Mouse (Mus musculus): ENCODE data around the gene Nup107. TPM values are rescaled to one million over a fixed set of nuclear protein-coding genes. Genes with fewer than 3 reads are reported as not detected.

Gene Nup107
- polyA plus RNA-seq, 1 experiment from 2014 or later, result 95.1 TPM

GRCm38 (mm10) chr10:117781021-117781725 lies 11.3 kb downstream of the Nup107 start:
- no peak overlapping the region for H3K4me2 ChIP-seq
- H3K27ac ChIP-seq (ENCODE audit: low read depth, low read length), result no peak overlapping the region
- H3K4me3 ChIP-seq (ENCODE audit: low read depth, low read length), result no peak overlapping the region
- 93% methylated on average over 17 of the region's 17 CpGs for WGBS
- DNase-seq (ENCODE audit: low spot score, missing footprints), result no peak
- peaks cover 18% of the 10 kb centered on the region for H3K36me3 ChIP-seq (ENCODE audit: control insufficient read depth, insufficient read depth, low read length)
- H3K27me3 ChIP-seq (ENCODE audit: control insufficient read depth, insufficient read depth, low read length), result no peaks in the 10 kb centered on the region
- no peak overlapping the region for H3K9ac ChIP-seq (ENCODE audit: low read length)
- ATAC-seq (ENCODE audit: low FRiP score), result no peak
- no peaks in the 10 kb centered on the region for H3K4me1 ChIP-seq (ENCODE audit: control insufficient read depth, insufficient read depth, low read length)
- no peaks in the 10 kb centered on the region for H3K9me3 ChIP-seq (ENCODE audit: control insufficient read depth, low read length)

GRCm38 (mm10) chr10:117780306-117780911 lies 12.1 kb downstream of the Nup107 start:
- Histone ChIP-seq H3K4me3 (ENCODE audit: low read depth, low read length) (no peak overlapping the region), H3K27me3 (ENCODE audit: control insufficient read depth, insufficient read depth, low read length) (no peaks in the 10 kb centered on the region), H3K9me3 (ENCODE audit: control insufficient read depth, low read length) (no peaks in the 10 kb centered on the region), H3K27ac (ENCODE audit: low read depth, low read length) (no peak overlapping the region), H3K9ac (ENCODE audit: low read length) (no peak overlapping the region), H3K36me3 (ENCODE audit: control insufficient read depth, insufficient read depth, low read length) (peaks cover 24% of the 10 kb centered on the region), H3K4me2 (no peak overlapping the region), H3K4me1 (ENCODE audit: control insufficient read depth, insufficient read depth, low read length) (no peaks in the 10 kb centered on the region)
- 94% methylated on average over 6 of the region's 6 CpGs for WGBS
- DNase-seq (ENCODE audit: low spot score, missing footprints) (no peak), ATAC-seq (ENCODE audit: low FRiP score) (no peak)

DNA sequence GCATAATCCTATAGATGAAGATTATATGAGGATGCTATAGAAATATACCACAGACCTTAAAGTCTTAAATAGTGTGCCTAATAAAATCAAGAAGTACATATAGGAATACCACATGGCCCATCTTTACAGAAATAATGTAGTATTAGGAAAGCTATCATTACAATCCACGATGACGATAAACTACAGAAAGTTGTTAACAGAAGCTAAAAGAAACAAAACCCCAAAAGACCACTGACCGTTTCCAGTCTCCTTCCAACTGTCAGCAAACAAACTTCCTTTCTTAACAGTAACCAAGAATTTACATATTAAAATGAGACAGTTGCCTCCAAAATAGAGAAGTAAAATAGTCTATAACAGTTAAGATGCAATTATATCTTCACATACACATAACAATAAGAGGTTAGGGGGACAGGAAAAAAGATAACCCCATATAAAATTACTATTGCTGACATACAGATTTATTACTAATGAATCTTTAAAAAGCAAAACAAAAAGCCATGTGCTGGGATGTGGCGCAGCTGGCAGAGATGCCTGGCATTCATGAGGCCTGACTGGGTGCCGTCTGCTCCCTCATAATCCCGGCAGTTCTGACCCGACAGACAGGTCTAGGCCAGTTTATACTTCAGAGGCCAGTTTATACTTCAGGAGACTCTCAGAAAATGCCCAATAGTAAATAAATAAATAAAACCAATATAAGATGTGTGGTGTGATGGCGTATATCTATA lies 12.8 kb downstream of the Nup107 start:
- 92% methylated on average over 8 of the region's 8 CpGs for WGBS
- H3K4me3 ChIP-seq (ENCODE audit: low read depth, low read length), result no peak overlapping the region
- no peaks in the 10 kb centered on the region for H3K4me1 ChIP-seq (ENCODE audit: control insufficient read depth, insufficient read depth, low read length)
- H3K9me3 ChIP-seq (ENCODE audit: control insufficient read depth, low read length), result no peaks in the 10 kb centered on the region
- H3K36me3 ChIP-seq (ENCODE audit: control insufficient read depth, insufficient read depth, low read length), result peaks cover 25% of the 10 kb centered on the region
- no peak overlapping the region for H3K27ac ChIP-seq (ENCODE audit: low read depth, low read length)
- H3K9ac ChIP-seq (ENCODE audit: low read length), result no peak overlapping the region
- no peak overlapping the region for H3K4me2 ChIP-seq
- DNase-seq (ENCODE audit: low spot score, missing footprints), result peak; percentile 62
- no peak for ATAC-seq (ENCODE audit: low FRiP score)
- H3K27me3 ChIP-seq (ENCODE audit: control insufficient read depth, insufficient read depth, low read length), result no peaks in the 10 kb centered on the region

GRCm38 (mm10) chr10:117778951-117779350 lies 13.6 kb downstream of the Nup107 start:
- H3K4me2 ChIP-seq, result no peak overlapping the region
- no peaks in the 10 kb centered on the region for H3K27me3 ChIP-seq (ENCODE audit: control insufficient read depth, insufficient read depth, low read length)
- DNase-seq (ENCODE audit: low spot score, missing footprints) (peak; percentile 37), ATAC-seq (ENCODE audit: low FRiP score) (no peak)
- H3K27ac ChIP-seq (ENCODE audit: low read depth, low read length), result no peak overlapping the region
- 88% methylated on average over 4 of the region's 4 CpGs for WGBS
- H3K4me1 ChIP-seq (ENCODE audit: control insufficient read depth, insufficient read depth, low read length), result no peaks in the 10 kb centered on the region
- no peaks in the 10 kb centered on the region for H3K9me3 ChIP-seq (ENCODE audit: control insufficient read depth, low read length)
- H3K4me3 ChIP-seq (ENCODE audit: low read depth, low read length), result no peak overlapping the region
- H3K36me3 ChIP-seq (ENCODE audit: control insufficient read depth, insufficient read depth, low read length), result peaks cover 31% of the 10 kb centered on the region
- H3K9ac ChIP-seq (ENCODE audit: low read length), result no peak overlapping the region

GRCm38 (mm10) chr10:117778328-117778910 lies 14.1 kb downstream of the Nup107 start:
- 94% methylated on average over 12 of the region's 12 CpGs for WGBS
- peak; percentile 47 for DNase-seq (ENCODE audit: low spot score, missing footprints)
- H3K9ac ChIP-seq (ENCODE audit: low read length), result no peak overlapping the region
- no peak overlapping the region for H3K4me3 ChIP-seq (ENCODE audit: low read depth, low read length)
- H3K9me3 ChIP-seq (ENCODE audit: control insufficient read depth, low read length), result no peaks in the 10 kb centered on the region
- H3K27me3 ChIP-seq (ENCODE audit: control insufficient read depth, insufficient read depth, low read length), result no peaks in the 10 kb centered on the region
- H3K4me1 ChIP-seq (ENCODE audit: control insufficient read depth, insufficient read depth, low read length), result no peaks in the 10 kb centered on the region
- no peak overlapping the region for H3K27ac ChIP-seq (ENCODE audit: low read depth, low read length)
- H3K36me3 ChIP-seq (ENCODE audit: control insufficient read depth, insufficient read depth, low read length), result peaks cover 31% of the 10 kb centered on the region
- no peak overlapping the region for H3K4me2 ChIP-seq
- no peak for ATAC-seq (ENCODE audit: low FRiP score)

GRCm38 (mm10) chr10:117777501-117778327 lies 14.8 kb downstream of the Nup107 start:
- no peak overlapping the region for H3K27ac ChIP-seq (ENCODE audit: low read depth, low read length)
- ATAC-seq (ENCODE audit: low FRiP score) (no peak), DNase-seq (ENCODE audit: low spot score, missing footprints) (peak; percentile 35)
- no peak overlapping the region for H3K4me2 ChIP-seq
- H3K27me3 ChIP-seq (ENCODE audit: control insufficient read depth, insufficient read depth, low read length), result no peaks in the 10 kb centered on the region
- 96% methylated on average over 17 of the region's 17 CpGs for WGBS
- no peak overlapping the region for H3K9ac ChIP-seq (ENCODE audit: low read length)
- H3K9me3 ChIP-seq (ENCODE audit: control insufficient read depth, low read length), result no peaks in the 10 kb centered on the region
- no peak overlapping the region for H3K4me3 ChIP-seq (ENCODE audit: low read depth, low read length)
- no peaks in the 10 kb centered on the region for H3K4me1 ChIP-seq (ENCODE audit: control insufficient read depth, insufficient read depth, low read length)
- H3K36me3 ChIP-seq (ENCODE audit: control insufficient read depth, insufficient read depth, low read length), result peaks cover 36% of the 10 kb centered on the region

GRCm38 (mm10) chr10:117777103-117777470 lies 15.4 kb downstream of the Nup107 start:
- H3K4me2 ChIP-seq, result no peak overlapping the region
- no peak for DNase-seq (ENCODE audit: low spot score, missing footprints)
- no peaks in the 10 kb centered on the region for H3K27me3 ChIP-seq (ENCODE audit: control insufficient read depth, insufficient read depth, low read length)
- H3K4me3 ChIP-seq (ENCODE audit: low read depth, low read length), result no peak overlapping the region
- no peaks in the 10 kb centered on the region for H3K9me3 ChIP-seq (ENCODE audit: control insufficient read depth, low read length)
- H3K9ac ChIP-seq (ENCODE audit: low read length), result no peak overlapping the region
- WGBS, result 97% methylated on average over 3 of the region's 3 CpGs
- H3K4me1 ChIP-seq (ENCODE audit: control insufficient read depth, insufficient read depth, low read length), result no peaks in the 10 kb centered on the region
- peaks cover 38% of the 10 kb centered on the region for H3K36me3 ChIP-seq (ENCODE audit: control insufficient read depth, insufficient read depth, low read length)
- no peak for ATAC-seq (ENCODE audit: low FRiP score)
- no peak overlapping the region for H3K27ac ChIP-seq (ENCODE audit: low read depth, low read length)

DNA sequence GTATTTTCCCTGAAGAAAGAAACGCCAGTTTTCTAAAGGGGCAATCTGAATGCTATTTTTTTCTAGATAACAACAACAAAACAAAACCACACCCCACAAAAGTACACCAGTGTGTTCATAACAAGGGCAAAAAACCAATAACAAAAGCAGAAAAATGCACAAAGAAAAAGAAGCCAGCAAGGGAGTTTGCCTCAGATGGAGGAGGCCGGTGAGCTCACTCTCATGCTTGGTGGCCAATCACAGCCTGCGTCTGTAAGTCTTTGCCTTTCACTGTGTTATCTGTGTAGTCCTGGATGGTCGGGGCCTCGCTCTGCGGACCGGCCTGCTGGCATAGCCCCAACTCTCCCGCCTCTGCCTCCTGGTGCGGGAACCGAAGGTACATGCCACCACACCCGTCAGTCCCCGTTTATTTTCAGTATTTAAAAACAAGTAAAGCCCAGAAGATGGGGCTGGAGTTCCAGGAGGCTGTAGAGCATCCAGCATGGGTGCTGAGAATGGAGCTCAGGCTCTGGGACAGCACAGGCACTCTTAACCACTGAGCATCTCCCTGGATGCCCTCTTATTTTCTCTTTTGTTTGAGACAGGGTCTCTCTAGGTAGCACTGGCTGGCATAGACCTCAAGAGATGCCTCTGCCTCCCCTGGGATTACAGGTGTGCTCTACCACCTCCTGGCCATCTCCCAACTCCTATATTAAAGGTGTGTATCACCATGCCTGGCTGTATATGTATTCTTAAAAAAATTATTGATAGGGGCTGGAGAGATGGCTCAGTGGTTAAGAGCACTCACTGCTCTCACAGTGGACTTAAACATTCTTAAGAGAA lies 16.0 kb downstream of the Nup107 start:
- WGBS, result 93% methylated on average over 12 of the region's 12 CpGs

More for the DNA sequence above, 16.0 kb downstream of the Nup107 start:
- H3K9me3 ChIP-seq (ENCODE audit: control insufficient read depth, low read length), result no peaks in the 10 kb centered on the region
- ATAC-seq (ENCODE audit: low FRiP score) (no peak), DNase-seq (ENCODE audit: low spot score, missing footprints) (peak; percentile 72)
- H3K4me2 ChIP-seq, result no peak overlapping the region
- H3K4me1 ChIP-seq (ENCODE audit: control insufficient read depth, insufficient read depth, low read length), result no peaks in the 10 kb centered on the region
- no peaks in the 10 kb centered on the region for H3K27me3 ChIP-seq (ENCODE audit: control insufficient read depth, insufficient read depth, low read length)
- no peak overlapping the region for H3K4me3 ChIP-seq (ENCODE audit: low read depth, low read length)
- H3K9ac ChIP-seq (ENCODE audit: low read length), result no peak overlapping the region
- peaks cover 37% of the 10 kb centered on the region for H3K36me3 ChIP-seq (ENCODE audit: control insufficient read depth, insufficient read depth, low read length)
- no peak overlapping the region for H3K27ac ChIP-seq (ENCODE audit: low read depth, low read length)

Data from midbrain, embryonic 11.5 days (tissue).